Mouse (Mus musculus) C2C12 (cell line): Measurements from ENCODE around the gene Prdm13.

Experiments used
- CEBPB ChIP-seq: IDR thresholded peaks from one replicate; pipeline ENCODE4 v1.6.1; 2011; ENCODE audit warnings: low read depth, mild to moderate bottlenecking, control low read depth, moderate library complexity
- CTCF ChIP-seq: IDR thresholded peaks from one replicate; pipeline ENCODE4 v1.5.1; 2011; ENCODE audit not compliant: control insufficient read depth, insufficient read depth, insufficient read length
- FOSL1 ChIP-seq: IDR thresholded peaks from one replicate; pipeline ENCODE4 v1.8.0; 2011; ENCODE audit warnings: mild to moderate bottlenecking, low read length; ENCODE audit not compliant: poor library complexity, insufficient read depth, severe bottlenecking
- MAX ChIP-seq: IDR thresholded peaks from one replicate; pipeline ENCODE4 v1.6.1; 2011; ENCODE audit warnings: mild to moderate bottlenecking, control low read depth
- MYOD1 ChIP-seq: IDR thresholded peaks from one replicate; pipeline ENCODE4 v1.6.1; 2011; ENCODE audit warnings: low read depth; ENCODE audit not compliant: control insufficient read depth, insufficient read length
- USF1 ChIP-seq: IDR thresholded peaks from one replicate; pipeline ENCODE4 v1.6.1; 2011; ENCODE audit warnings: low read depth, mild to moderate bottlenecking, control low read depth, moderate library complexity

GRCm38 (mm10) chr4:21722752-21723334 lies 37.1 kb upstream of the Prdm13 start:
- TF ChIP-seq CTCF = no peak
- no peak for TF ChIP-seq MAX
- TF ChIP-seq CEBPB = no peak
- TF ChIP-seq FOSL1 = no peak
- no peak for TF ChIP-seq USF1
- TF ChIP-seq MYOD1 = no peak
